Mouse (Mus musculus) activated CD4-positive, CD25-positive, alpha-beta regulatory T cell, adult 4 months (primary cell): Measurements from ENCODE around the gene Gm20503. TPM values are rescaled to one million over a fixed set of nuclear protein-coding genes. Genes with fewer than 3 reads are reported as not detected.

Source experiments
- polyA plus RNA-seq, 2 experiments: library from polyadenylated mRNA; unstranded; fragments of 100-300 nt; shearing (Covaris generic); gene quantifications; one replicate each; pipeline ENCODE4 v1.2.1; 2017

Gene Gm20503
- polyA plus RNA-seq, 2 experiments from 2014 or later = not detected

Other genes with a start within 250 kb of the Gm20503 start
- gene Olfr267, start 215.5 kb upstream of the Gm20503 start, polyA plus RNA-seq = under 1 TPM in 1 of 2 experiments, not detected in 1; 0.24 TPM
- gene Ecpas, start 90.5 kb upstream of the Gm20503 start, polyA plus RNA-seq = 10 to 100 TPM; 24.3 to 25.1 TPM
- not detected for gene Zkscan16, start 59.6 kb upstream of the Gm20503 start, polyA plus RNA-seq
- gene Ptgr1, start 16.1 kb upstream of the Gm20503 start, polyA plus RNA-seq = under 1 TPM; 0.62 to 0.80 TPM
- 1 to 10 TPM in 1 of 2 experiments, under 1 TPM in 1; 0.56 to 1.0 TPM for gene Dnajc25, start 8.1 kb upstream of the Gm20503 start, polyA plus RNA-seq
- 100 to 1,000 TPM; 173 to 174 TPM for gene Gng10, start 31.9 kb downstream of the Gm20503 start, polyA plus RNA-seq
- gene AI481877, start 135.8 kb downstream of the Gm20503 start, polyA plus RNA-seq = not detected
- gene Ugcg, start 186.0 kb downstream of the Gm20503 start, polyA plus RNA-seq = 10 to 100 TPM; 17.5 to 19.7 TPM